Mouse (Mus musculus) lung, adult 2 months (tissue): Measurements from ENCODE around the gene Sirt4.
"Not testable (repeated sequence)": the region's sequence is repeated elsewhere in the genome, so short reads cannot be mapped to it uniquely, and the experiment has no call there.

ENCODE experiments used
- CTCF ChIP-seq: fragments of 200-500 bp; IDR thresholded peaks from 2 replicates; pipeline ENCODE4 v1.5.1; 2011; ENCODE audit warnings: mild to moderate bottlenecking, low read length, control low read depth; ENCODE audit not compliant: insufficient read depth
- POLR2A ChIP-seq: fragments of 200-500 bp; IDR thresholded peaks from 2 replicates; pipeline ENCODE4 v1.6.1; 2011; ENCODE audit warnings: low read depth, mild to moderate bottlenecking, control low read depth, low read length, borderline replicate concordance; ENCODE audit errors: extremely low read depth

DNA sequence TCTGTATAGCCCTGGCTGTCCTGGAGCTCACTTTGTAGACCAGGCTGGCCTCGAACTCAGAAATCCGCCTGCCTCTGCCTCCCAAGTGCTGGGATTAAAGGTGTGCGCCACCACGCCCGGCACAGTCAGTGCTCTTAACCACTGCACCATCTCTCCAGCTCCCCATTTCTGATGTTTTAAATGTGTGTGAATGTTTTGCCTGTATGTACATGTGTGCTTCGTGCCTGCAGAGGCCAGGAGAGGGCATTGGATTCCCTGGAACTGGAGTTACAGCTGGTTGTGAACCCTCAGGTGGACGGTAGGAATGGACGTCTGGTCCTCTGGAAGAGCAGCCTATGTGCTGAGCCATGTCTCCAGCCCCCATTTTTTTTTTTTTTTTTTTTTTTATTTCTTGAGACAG lies 33.7 kb upstream of the Sirt4 start:
- not testable (repeated sequence) for TF ChIP-seq CTCF, POLR2A
